Mouse (Mus musculus): ENCODE results near the gene Bcl3.
A peak's percentile ranks its signal among the peaks of the same experiment; 100 is the strongest.

Gene Bcl3

GRCm38 (mm10) chr7:19822604-19823058 lies at the start of gene Bcl3:
Gene Bcl3 (minus strand): TSS chr7:19822770.
- no peak for DNase-seq (ENCODE audit: low spot score)

GRCm38 (mm10) chr7:19871943-19872601 lies 49.5 kb upstream of the Bcl3 start:
- no peak for DNase-seq (ENCODE audit: low spot score)

DNA sequence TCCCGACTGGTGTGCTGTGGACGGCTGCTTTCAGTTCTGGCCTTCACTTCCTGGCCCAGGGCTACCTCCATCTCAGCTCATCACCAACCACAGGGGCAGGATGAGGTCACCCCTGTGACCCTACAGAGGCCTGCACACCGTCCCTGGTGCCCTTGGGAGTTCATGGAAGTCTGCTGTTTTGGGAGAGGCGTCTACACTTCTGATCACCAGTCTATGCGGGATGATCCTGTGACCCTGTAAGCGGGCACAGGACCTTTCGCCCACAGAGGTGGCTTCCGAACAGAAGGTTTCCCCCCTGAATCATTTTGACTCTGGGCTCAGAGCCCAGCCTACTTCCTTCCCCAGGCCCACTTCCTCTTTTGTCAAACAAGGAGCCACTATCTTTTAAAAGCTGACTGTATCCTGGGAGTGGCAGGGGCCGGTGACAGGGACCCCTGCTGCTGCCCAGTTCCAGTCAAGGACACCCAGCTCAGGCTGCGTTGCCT lies 48.6 kb upstream of the Bcl3 start:
- no peak for DNase-seq (ENCODE audit: low spot score)

DNA sequence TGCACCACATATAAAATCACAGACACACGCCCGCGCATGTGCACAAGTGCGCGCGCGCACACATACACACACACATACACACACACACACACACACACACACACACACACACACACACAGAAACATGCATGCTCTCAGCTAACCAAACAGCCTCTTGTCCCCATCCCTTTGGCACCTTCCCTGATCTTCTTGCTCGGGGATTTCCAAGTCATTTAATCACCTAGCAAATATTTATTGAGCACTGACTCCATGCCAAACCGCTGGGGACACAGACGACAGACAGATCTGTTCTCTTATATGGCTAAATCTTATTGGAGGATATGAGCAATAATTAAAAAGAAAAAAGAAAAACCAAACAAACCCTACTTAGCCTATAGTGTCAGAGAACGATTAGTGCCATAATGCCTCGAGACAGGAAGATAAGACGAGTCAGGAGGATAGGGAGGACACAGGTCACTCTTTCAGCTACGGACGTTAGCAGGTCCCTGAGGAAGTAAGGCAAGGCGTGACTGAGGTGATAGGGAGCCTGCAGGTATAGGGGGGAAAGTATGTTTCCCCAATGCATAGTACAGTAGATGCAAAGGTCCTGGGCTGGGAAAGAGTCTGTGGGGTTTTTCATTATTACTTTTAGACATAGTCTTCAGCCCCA lies 45.3 kb upstream of the Bcl3 start:
- no peak for DNase-seq (ENCODE audit: low spot score)

DNA sequence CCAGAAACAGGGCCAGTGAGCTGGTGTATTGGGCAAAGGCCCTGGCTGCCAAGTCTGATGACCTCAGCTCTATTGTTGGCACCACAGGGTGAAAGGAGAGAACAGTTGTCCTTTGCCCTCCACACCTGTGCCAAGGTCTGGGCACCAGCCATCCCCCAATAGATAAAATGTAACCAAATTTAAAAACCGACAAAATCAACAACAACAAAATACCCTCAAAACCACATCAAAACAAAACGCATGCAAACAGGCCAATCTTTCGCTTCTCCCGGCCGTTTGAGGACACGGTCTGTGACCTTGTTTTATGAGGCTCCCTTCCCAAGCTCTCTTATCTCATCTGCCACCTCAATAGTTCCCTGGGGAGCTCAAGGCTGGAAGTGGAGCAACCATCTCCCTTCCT lies 43.9 kb upstream of the Bcl3 start:
- DNase-seq (ENCODE audit: low spot score) = no peak

GRCm38 (mm10) chr7:19865246-19866036 lies 42.9 kb upstream of the Bcl3 start:
- no peak for DNase-seq (ENCODE audit: low spot score)

DNA sequence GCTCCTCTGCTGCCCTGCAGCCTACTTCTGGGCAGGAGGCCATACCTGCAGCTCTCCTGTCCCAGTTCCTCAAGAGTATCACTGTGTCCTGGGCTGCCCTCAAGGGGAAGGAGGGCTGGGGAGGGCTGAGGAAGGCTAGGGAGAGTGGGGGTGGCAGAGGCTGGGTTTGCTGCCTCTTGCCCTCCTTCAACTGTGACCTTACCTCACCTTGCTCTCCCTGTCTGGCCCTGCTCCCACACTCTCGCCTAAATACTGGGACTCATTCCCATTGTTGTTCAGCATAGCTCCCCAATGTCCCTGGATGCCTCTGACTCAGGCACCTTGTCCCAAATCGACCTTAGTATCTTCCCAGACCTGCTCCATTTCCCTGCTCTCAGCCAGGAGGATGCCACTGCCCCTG lies 41.7 kb upstream of the Bcl3 start:
- no peak for DNase-seq (ENCODE audit: low spot score)

- no peak for DNase-seq (ENCODE audit: low spot score)
These were observed 38.6 kb upstream of the Bcl3 start, which contains the start of gene Ceacam16 for GRCm38 (mm10) chr7:19861199-19861598. Gene Ceacam16 (minus strand): TSS chr7:19861299.

GRCm38 (mm10) chr7:19859740-19860139 lies 37.2 kb upstream of the Bcl3 start:
- DNase-seq (ENCODE audit: low spot score) = no peak

DNA sequence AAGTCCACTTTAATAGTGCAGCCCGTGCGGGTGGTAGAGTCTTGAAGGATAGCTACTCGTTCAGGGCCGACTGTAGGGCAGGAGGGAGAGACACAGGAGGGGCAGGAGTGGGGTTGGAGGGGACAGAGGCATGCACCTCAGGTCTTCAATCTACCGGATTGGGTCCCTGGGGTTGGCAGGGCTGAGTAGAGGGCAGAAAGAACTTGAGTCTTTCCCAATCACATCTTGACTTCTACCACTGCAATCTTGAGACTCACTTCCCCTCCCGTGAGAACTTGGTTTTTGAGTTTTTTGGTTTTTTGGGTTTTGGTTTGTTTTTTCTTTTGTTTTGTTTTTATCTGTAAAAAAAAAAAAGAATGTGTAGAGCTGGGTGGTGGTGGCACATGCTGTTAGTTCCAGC lies 33.7 kb upstream of the Bcl3 start:
- DNase-seq (ENCODE audit: low spot score) = no peak

DNA sequence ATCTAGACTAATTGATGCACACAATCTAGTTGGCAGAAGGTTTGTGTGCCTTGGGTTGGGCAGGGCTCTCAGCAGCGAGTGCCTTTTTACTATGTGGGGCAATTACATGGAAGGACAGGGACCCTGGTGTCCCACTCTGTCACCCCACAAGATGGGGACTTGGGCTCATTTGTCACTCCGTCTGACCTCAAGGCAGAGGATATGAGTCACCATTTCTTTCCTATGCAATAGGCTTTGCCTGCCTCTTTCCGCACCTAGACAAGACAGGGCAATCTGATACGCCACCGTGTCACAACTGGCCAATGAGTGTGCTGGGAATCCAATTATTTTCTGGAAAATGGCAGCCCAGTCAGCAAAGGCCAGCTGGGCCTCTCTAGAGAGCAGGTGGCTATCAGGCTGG lies 33.1 kb upstream of the Bcl3 start:
- DNase-seq (ENCODE audit: low spot score) = no peak

DNA sequence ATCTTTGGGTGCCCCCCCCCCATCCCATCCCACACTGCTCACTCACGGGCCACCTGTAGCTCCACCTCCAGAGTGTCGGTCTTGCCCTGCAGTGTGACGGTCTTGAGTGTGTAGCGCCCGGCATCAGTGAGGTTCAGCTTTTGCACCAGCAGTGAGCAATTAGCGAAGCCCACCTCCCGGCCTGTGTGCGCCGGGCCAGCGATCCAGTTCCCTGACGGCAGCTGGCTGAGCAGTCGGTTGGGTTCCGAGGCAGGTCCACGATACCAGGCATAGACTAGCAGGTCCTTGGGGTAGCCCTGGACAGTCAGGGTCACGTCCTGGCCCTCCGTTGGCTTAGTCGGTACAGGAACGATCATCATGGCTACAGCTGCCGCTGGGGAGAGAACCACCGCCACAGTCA lies 31.0 kb upstream of the Bcl3 start:
- no peak for DNase-seq (ENCODE audit: low spot score)

GRCm38 (mm10) chr7:19851858-19852570 lies 29.4 kb upstream of the Bcl3 start, which contains the start of gene Gm19345:
Gene Gm19345 (plus strand): TSS chr7:19852003.
- no peak for DNase-seq (ENCODE audit: low spot score)

GRCm38 (mm10) chr7:19844521-19845171 lies 22.1 kb upstream of the Bcl3 start:
- no peak for DNase-seq (ENCODE audit: low spot score)

DNA sequence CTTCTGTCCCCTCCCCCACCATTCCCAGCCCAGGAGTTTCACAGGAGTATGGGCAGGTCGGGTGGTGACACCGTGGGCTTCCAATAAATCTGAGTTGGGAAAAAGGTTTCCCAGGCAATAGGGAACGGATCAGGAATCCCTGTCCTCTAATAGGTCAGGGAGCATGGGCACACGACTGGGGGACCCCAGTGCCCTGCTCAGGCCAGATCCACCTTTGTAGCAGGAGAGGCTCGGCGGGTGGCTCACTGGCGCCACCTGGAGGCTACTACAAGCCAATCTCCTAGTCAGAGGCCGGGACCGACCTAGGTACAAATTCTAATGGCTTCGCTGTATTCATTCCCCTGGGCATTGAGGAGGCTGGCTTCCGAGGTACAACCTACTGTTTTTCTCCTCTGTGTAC lies 21.0 kb upstream of the Bcl3 start:
- DNase-seq (ENCODE audit: low spot score) = peak; percentile 64

DNA sequence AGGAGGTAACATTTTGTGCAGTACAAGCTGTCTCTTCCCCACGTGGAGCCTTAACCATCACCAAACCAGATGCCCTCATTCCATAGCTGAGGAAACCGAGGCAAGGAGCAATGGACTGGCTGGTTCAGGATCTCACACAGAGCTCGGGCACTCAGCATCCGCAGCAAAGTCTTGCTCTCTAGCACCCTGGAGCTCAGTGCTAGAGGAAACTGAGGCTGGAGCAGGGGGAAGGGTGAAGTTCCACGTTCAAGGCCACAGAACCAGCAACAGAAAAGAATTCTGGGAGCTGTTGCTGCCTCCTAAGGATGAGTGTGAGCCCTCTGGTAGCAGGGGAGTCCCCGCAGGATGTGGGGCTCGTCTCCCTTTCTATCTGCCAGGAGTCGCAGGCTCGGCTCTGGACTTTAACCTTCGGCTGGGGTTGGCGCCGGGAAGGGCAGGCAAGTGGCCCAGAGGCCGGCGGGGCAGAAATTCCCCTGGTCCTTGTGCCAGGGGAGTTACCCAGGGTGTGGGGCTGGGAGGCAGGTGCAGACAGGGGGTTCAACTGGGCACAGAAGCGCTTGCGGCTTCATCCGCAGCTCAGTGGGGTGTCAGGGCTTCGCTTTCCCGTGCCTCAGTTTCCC lies 20.4 kb upstream of the Bcl3 start:
- no peak for DNase-seq (ENCODE audit: low spot score)

GRCm38 (mm10) chr7:19841686-19842413 lies 19.3 kb upstream of the Bcl3 start:
- DNase-seq (ENCODE audit: low spot score) = no peak

DNA sequence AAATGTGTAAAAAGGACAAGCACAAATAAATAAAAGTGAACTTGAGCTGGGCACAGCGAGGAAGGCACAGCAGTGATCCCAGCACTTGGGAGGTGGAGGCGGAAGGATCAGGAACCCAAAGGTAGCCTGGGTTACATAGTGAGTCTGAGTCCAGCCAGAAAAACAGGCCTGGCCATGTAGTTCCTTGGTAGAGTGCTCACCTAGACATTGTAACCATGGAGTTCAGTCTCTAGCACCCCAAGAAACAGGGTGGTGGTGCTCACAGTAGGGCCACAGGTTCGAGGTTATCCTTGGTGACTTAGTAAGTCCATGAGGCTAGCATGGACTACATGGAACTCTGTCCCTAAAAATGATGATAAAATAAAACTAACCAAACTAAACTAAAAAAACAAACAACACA lies 18.4 kb upstream of the Bcl3 start:
- no peak for DNase-seq (ENCODE audit: low spot score)

DNA sequence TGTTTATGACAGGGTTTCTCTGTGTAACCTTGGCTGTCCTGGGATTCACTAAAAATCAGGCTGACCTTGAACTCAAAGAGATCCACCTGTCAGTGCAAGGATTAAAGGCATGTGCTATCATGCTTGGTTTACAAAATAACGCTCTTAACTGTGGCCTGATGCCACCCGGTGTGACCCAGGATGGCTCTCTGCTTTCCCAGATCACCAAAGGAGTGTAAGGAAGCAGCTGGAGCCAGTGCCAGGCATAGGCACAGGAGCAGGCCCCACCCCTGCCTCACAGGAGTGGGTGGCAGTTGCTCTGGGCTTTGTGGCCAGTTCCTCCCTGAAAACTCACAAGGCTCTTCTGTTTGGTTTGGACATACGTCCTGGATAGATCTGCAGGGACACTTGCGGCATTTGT lies 17.8 kb upstream of the Bcl3 start:
- DNase-seq (ENCODE audit: low spot score) = no peak

GRCm38 (mm10) chr7:19836843-19837242 lies 14.3 kb upstream of the Bcl3 start:
- DNase-seq (ENCODE audit: low spot score) = no peak

All from ovary, postnatal 10 days (tissue).